Mouse (Mus musculus): ENCODE measurements at regions not wholly inside any gene's neighbourhood (a gene's known extent, or its start where the extent isn't known, plus 50 kb on each side); places are given as distances from the start of the nearest gene placed in this dataset.

- Histone ChIP-seq H3K27ac (no peak overlapping the region), H3K4me1 (ENCODE audit: insufficient read depth, low read length) (no peaks in the 10 kb centered on the region), H3K9me3 (ENCODE audit: low read length) (no peaks in the 10 kb centered on the region), H3K27me3 (ENCODE audit: insufficient read depth, low read length) (no peaks in the 10 kb centered on the region), H3K36me3 (ENCODE audit: insufficient read depth, low read length) (no peaks in the 10 kb centered on the region), H3K9ac (replicated peaks; ENCODE audit: low read length) (no peak overlapping the region), H3K4me3 (ENCODE audit: low read length) (no peak overlapping the region), H3K4me2 (ENCODE audit: low read depth, low read length) (no peak overlapping the region)
- WGBS, result 70% methylated on average over 5 of the region's 5 CpGs
- no peak for TF ChIP-seq CTCF (IDR thresholded peaks at IDR 0.05; ENCODE audit: low read depth)
- no peak for ATAC-seq
- DNase-seq (ENCODE audit: low spot score), result no peak
Measured at GRCm38 (mm10) chr13:102065796-102066195, 297.8 kb upstream of the Pik3r1 start.

GRCm38 (mm10) chr13:102070740-102071139 is 302.7 kb upstream of the Pik3r1 start:
- no peak overlapping the region for H3K4me2 ChIP-seq (ENCODE audit: low read depth, low read length)
- DNase-seq (ENCODE audit: low spot score), result no peak
- WGBS, result 44% methylated on average over 3 of the region's 3 CpGs

GRCm38 (mm10) chr13:102072366-102072765 is 304.3 kb upstream of the Pik3r1 start:
- no peak for ATAC-seq
- Histone ChIP-seq H3K27me3 (ENCODE audit: insufficient read depth, low read length) (no peaks in the 10 kb centered on the region), H3K9me3 (ENCODE audit: low read length) (no peaks in the 10 kb centered on the region), H3K4me3 (ENCODE audit: low read length) (no peak overlapping the region), H3K4me1 (ENCODE audit: insufficient read depth, low read length) (no peaks in the 10 kb centered on the region), H3K4me2 (ENCODE audit: low read depth, low read length) (no peak overlapping the region), H3K36me3 (ENCODE audit: insufficient read depth, low read length) (no peaks in the 10 kb centered on the region), H3K9ac (replicated peaks; ENCODE audit: low read length) (no peak overlapping the region), H3K27ac (no peak overlapping the region)
- TF ChIP-seq CTCF (IDR thresholded peaks at IDR 0.05; ENCODE audit: low read depth), result no peak
- 85% methylated on average over 4 of the region's 4 CpGs for WGBS
- no peak for DNase-seq (ENCODE audit: low spot score)

More at GRCm38 (mm10) chr13:102070740-102071139, 302.7 kb upstream of the Pik3r1 start:
- no peaks in the 10 kb centered on the region for H3K36me3 ChIP-seq (ENCODE audit: insufficient read depth, low read length)
- no peak overlapping the region for H3K27ac ChIP-seq
- H3K4me3 ChIP-seq (ENCODE audit: low read length), result no peak overlapping the region
- TF ChIP-seq CTCF (IDR thresholded peaks at IDR 0.05; ENCODE audit: low read depth), result no peak
- no peak overlapping the region for H3K9ac ChIP-seq (replicated peaks; ENCODE audit: low read length)
- no peak for ATAC-seq
- no peaks in the 10 kb centered on the region for H3K27me3 ChIP-seq (ENCODE audit: insufficient read depth, low read length)
- H3K4me1 ChIP-seq (ENCODE audit: insufficient read depth, low read length), result no peaks in the 10 kb centered on the region
- no peaks in the 10 kb centered on the region for H3K9me3 ChIP-seq (ENCODE audit: low read length)

- Histone ChIP-seq H3K4me3 (ENCODE audit: low read length) (no peak overlapping the region), H3K9ac (replicated peaks; ENCODE audit: low read length) (no peak overlapping the region), H3K27me3 (ENCODE audit: insufficient read depth, low read length) (no peaks in the 10 kb centered on the region), H3K36me3 (ENCODE audit: insufficient read depth, low read length) (no peaks in the 10 kb centered on the region), H3K9me3 (ENCODE audit: low read length) (no peaks in the 10 kb centered on the region), H3K27ac (no peak overlapping the region), H3K4me2 (ENCODE audit: low read depth, low read length) (no peak overlapping the region), H3K4me1 (ENCODE audit: insufficient read depth, low read length) (no peaks in the 10 kb centered on the region)
- no peak for ATAC-seq
- no peak for TF ChIP-seq CTCF (IDR thresholded peaks at IDR 0.05; ENCODE audit: low read depth)
- DNase-seq (ENCODE audit: low spot score), result no peak
- WGBS, result 61% methylated on average over 1 of the region's 1 CpGs
Measured at GRCm38 (mm10) chr13:102087766-102088165, 319.7 kb upstream of the Pik3r1 start.

GRCm38 (mm10) chr13:102089551-102089950 is 321.5 kb upstream of the Pik3r1 start:
- H3K9ac ChIP-seq (replicated peaks; ENCODE audit: low read length), result no peak overlapping the region

DNA sequence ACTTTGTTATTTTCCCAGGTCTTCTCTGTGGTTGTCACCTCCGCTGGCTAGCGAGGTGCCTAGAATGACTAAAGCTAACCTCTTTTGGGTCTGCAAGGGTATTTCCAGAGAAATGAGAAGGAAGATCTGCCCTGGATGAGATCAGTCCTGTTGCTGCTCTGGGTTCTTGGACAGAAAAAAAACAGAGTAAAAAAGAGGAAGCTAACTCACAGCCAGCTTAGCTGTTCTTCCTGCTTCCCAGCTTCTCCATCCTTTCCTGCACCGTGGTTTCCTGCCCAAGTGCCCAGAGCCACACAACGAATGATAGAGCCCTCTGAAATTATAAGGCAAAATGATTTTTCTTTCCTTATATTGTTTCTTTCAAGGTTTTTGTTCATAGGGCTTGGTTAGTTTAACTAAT is 326.2 kb upstream of the Pik3r1 start:
- H3K27me3 ChIP-seq (ENCODE audit: insufficient read depth, low read length), result no peaks in the 10 kb centered on the region
- WGBS, result 92% methylated on average over 4 of the region's 4 CpGs
- TF ChIP-seq CTCF (IDR thresholded peaks at IDR 0.05; ENCODE audit: low read depth), result no peak
- no peak overlapping the region for H3K4me2 ChIP-seq (ENCODE audit: low read depth, low read length)
- H3K9me3 ChIP-seq (ENCODE audit: low read length), result no peaks in the 10 kb centered on the region
- no peaks in the 10 kb centered on the region for H3K36me3 ChIP-seq (ENCODE audit: insufficient read depth, low read length)
- H3K4me1 ChIP-seq (ENCODE audit: insufficient read depth, low read length), result no peaks in the 10 kb centered on the region
- H3K4me3 ChIP-seq (ENCODE audit: low read length), result no peak overlapping the region
- no peak for DNase-seq (ENCODE audit: low spot score)
- no peak overlapping the region for H3K9ac ChIP-seq (replicated peaks; ENCODE audit: low read length)
- no peak for ATAC-seq
- H3K27ac ChIP-seq, result no peak overlapping the region

More at GRCm38 (mm10) chr13:102089551-102089950, 321.5 kb upstream of the Pik3r1 start:
- H3K27me3 ChIP-seq (ENCODE audit: insufficient read depth, low read length), result no peaks in the 10 kb centered on the region
- no peaks in the 10 kb centered on the region for H3K36me3 ChIP-seq (ENCODE audit: insufficient read depth, low read length)
- no peaks in the 10 kb centered on the region for H3K9me3 ChIP-seq (ENCODE audit: low read length)
- H3K4me3 ChIP-seq (ENCODE audit: low read length), result no peak overlapping the region
- WGBS, result 62% methylated on average over 5 of the region's 5 CpGs
- no peak overlapping the region for H3K4me2 ChIP-seq (ENCODE audit: low read depth, low read length)
- H3K27ac ChIP-seq, result no peak overlapping the region
- no peaks in the 10 kb centered on the region for H3K4me1 ChIP-seq (ENCODE audit: insufficient read depth, low read length)
- no peak for DNase-seq (ENCODE audit: low spot score)
- no peak for ATAC-seq
- TF ChIP-seq CTCF (IDR thresholded peaks at IDR 0.05; ENCODE audit: low read depth), result no peak

- TF ChIP-seq CTCF (IDR thresholded peaks at IDR 0.05; ENCODE audit: low read depth), result no peak
- ATAC-seq (no peak), DNase-seq (ENCODE audit: low spot score) (peak; percentile 35)
- 70% methylated on average over 1 of the region's 1 CpGs for WGBS
- no peak overlapping the region for H3K27ac ChIP-seq
- no peaks in the 10 kb centered on the region for H3K36me3 ChIP-seq (ENCODE audit: insufficient read depth, low read length)
- no peak overlapping the region for H3K4me2 ChIP-seq (ENCODE audit: low read depth, low read length)
- H3K4me3 ChIP-seq (ENCODE audit: low read length), result no peak overlapping the region
- no peaks in the 10 kb centered on the region for H3K4me1 ChIP-seq (ENCODE audit: insufficient read depth, low read length)
- no peaks in the 10 kb centered on the region for H3K9me3 ChIP-seq (ENCODE audit: low read length)
- no peak overlapping the region for H3K9ac ChIP-seq (replicated peaks; ENCODE audit: low read length)
- no peaks in the 10 kb centered on the region for H3K27me3 ChIP-seq (ENCODE audit: insufficient read depth, low read length)
Measured at GRCm38 (mm10) chr13:102103161-102103560, 335.1 kb upstream of the Pik3r1 start.
